Mouse (Mus musculus): ENCODE results near the gene Ripor3.
"Not testable (repeated sequence)": the region's sequence is repeated elsewhere in the genome, so short reads cannot be mapped to it uniquely, and the experiment has no call there.

Ripor3 gene

GRCm38 (mm10) chr2:168009936-168010668 is at the start of gene Ripor3:
Ripor3 (minus strand) TSS chr2:168010618.
- peak; percentile 72 for DNase-seq (ENCODE audit: low spot score)

- no peak for DNase-seq (ENCODE audit: low spot score)
Measured at GRCm38 (mm10) chr2:168059200-168059790, 48.9 kb upstream of the Ripor3 start.

- DNase-seq (ENCODE audit: low spot score): no peak
Measured at GRCm38 (mm10) chr2:168058488-168059199, 48.2 kb upstream of the Ripor3 start.

- DNase-seq (ENCODE audit: low spot score): not testable (repeated sequence)
Measured at GRCm38 (mm10) chr2:168057876-168058275, 47.5 kb upstream of the Ripor3 start.

- DNase-seq (ENCODE audit: low spot score): no peak
Measured at GRCm38 (mm10) chr2:168056666-168056933, 46.2 kb upstream of the Ripor3 start.

- DNase-seq (ENCODE audit: low spot score): no peak
Measured at GRCm38 (mm10) chr2:168055910-168056665, 45.7 kb upstream of the Ripor3 start.

- DNase-seq (ENCODE audit: low spot score): no peak
Measured at GRCm38 (mm10) chr2:168054142-168054541, 43.7 kb upstream of the Ripor3 start.

- peak; percentile 49 for DNase-seq (ENCODE audit: low spot score)
Measured at GRCm38 (mm10) chr2:168052689-168053088, 42.3 kb upstream of the Ripor3 start.

GRCm38 (mm10) chr2:168052156-168052555 is 41.7 kb upstream of the Ripor3 start:
- no peak for DNase-seq (ENCODE audit: low spot score)

GRCm38 (mm10) chr2:168050000-168050942 is 39.9 kb upstream of the Ripor3 start:
- peak; percentile 25 for DNase-seq (ENCODE audit: low spot score)

- no peak for DNase-seq (ENCODE audit: low spot score)
Measured at GRCm38 (mm10) chr2:168049002-168049635, 38.7 kb upstream of the Ripor3 start.

GRCm38 (mm10) chr2:168046467-168046866 is 36.0 kb upstream of the Ripor3 start:
- no peak for DNase-seq (ENCODE audit: low spot score)

- DNase-seq (ENCODE audit: low spot score): peak; percentile 46
Measured at GRCm38 (mm10) chr2:168045771-168046170, 35.4 kb upstream of the Ripor3 start.

GRCm38 (mm10) chr2:168045357-168045756 is 34.9 kb upstream of the Ripor3 start:
- DNase-seq (ENCODE audit: low spot score): no peak

GRCm38 (mm10) chr2:168044681-168045287 is 34.4 kb upstream of the Ripor3 start:
- no peak for DNase-seq (ENCODE audit: low spot score)

- DNase-seq (ENCODE audit: low spot score): no peak
Measured at GRCm38 (mm10) chr2:168042019-168042418, 31.6 kb upstream of the Ripor3 start.

- no peak for DNase-seq (ENCODE audit: low spot score)
Measured at GRCm38 (mm10) chr2:168040751-168041150, 30.3 kb upstream of the Ripor3 start.

GRCm38 (mm10) chr2:168037063-168037462 is 26.6 kb upstream of the Ripor3 start:
- DNase-seq (ENCODE audit: low spot score): no peak

- DNase-seq (ENCODE audit: low spot score): no peak
Measured at GRCm38 (mm10) chr2:168035907-168036306, 25.5 kb upstream of the Ripor3 start.

- DNase-seq (ENCODE audit: low spot score): no peak
Measured at GRCm38 (mm10) chr2:168033905-168034304, 23.5 kb upstream of the Ripor3 start.
